Mouse (Mus musculus): ENCODE data around the gene Ctnna3.

GRCm38 (mm10) chr10:63523956-63524355, 94.1 kb downstream of the Ctnna3 start:
- TF ChIP-seq CTCF (IDR thresholded peaks at IDR 0.05; ENCODE audit: control insufficient read depth, insufficient read depth, insufficient read length), result no peak
- no peak for TF ChIP-seq USF1 (IDR thresholded peaks at IDR 0.05; ENCODE audit: low read depth)
- no peak for TF ChIP-seq MAX (IDR thresholded peaks at IDR 0.05)
- no peak for TF ChIP-seq FOSL1 (IDR thresholded peaks at IDR 0.05; ENCODE audit: insufficient read depth, low read length, poor library complexity, severe bottlenecking)
- no peak for TF ChIP-seq CEBPB (IDR thresholded peaks at IDR 0.05; ENCODE audit: low read depth)
- TF ChIP-seq MYOD1 (IDR thresholded peaks at IDR 0.05; ENCODE audit: control insufficient read depth, insufficient read length, low read depth), result no peak
- TF ChIP-seq MYOG (IDR thresholded peaks at IDR 0.05; ENCODE audit: control insufficient read depth, extremely low read depth, insufficient read length), result no peak
